Mouse (Mus musculus): Measurements from ENCODE around the gene Wipf2.

The Wipf2 gene

GRCm38 (mm10) chr11:98854116-98854515, 9.3 kb upstream of the Wipf2 start:
- no peak for DNase-seq (ENCODE audit: low spot score in 2 of 2)

GRCm38 (mm10) chr11:98854659-98855058, 8.8 kb upstream of the Wipf2 start:
- no peak for DNase-seq (ENCODE audit: low spot score in 2 of 2)

DNA sequence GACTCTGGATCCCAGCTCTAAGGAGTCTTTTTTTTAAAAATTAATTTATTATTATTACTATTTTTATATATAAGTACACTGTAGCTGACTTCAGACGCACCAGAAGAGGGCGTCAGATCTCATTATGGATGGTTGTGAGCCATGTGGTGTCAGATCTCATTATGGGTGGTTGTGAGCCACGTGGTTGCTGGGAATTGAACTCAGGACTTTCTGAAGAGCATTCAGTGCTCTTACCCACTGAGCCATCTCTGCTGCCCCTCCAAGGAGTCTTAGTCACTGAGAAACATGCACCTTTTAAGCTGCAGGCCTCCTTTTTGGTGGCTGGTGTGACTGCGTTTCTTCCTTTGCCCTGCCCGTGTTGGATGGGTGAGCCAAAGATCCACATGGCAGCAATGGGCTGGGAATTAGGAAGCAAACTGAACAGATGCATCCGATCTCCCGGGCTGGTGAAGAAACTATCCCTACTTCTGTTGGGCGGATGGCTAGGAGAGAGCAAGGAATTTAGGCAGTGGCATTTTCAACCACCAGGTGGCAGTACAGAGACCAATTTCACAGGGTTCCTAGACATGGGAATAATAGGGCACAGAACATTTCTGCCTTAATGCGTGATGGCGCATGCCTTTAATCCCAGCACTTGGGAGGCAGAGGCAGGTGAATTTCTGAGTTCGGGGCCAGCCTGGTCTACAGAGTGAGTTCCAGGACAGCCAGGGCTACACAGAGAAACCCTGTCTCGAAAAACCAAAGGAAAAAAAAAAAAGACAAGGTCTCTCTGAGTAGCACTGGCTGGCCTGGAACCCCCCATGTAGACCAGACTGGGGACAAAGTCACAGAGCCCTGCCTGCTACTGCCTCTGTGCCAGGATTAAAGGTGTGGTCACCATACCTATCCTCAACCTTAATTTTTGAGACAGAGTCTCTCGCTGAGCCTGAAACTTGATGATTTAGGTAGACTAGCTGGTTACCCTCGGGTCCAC, 4.4 kb upstream of the Wipf2 start:
- DNase-seq (ENCODE audit: low spot score in 2 of 2) = peak; percentile 88 to 91

DNA sequence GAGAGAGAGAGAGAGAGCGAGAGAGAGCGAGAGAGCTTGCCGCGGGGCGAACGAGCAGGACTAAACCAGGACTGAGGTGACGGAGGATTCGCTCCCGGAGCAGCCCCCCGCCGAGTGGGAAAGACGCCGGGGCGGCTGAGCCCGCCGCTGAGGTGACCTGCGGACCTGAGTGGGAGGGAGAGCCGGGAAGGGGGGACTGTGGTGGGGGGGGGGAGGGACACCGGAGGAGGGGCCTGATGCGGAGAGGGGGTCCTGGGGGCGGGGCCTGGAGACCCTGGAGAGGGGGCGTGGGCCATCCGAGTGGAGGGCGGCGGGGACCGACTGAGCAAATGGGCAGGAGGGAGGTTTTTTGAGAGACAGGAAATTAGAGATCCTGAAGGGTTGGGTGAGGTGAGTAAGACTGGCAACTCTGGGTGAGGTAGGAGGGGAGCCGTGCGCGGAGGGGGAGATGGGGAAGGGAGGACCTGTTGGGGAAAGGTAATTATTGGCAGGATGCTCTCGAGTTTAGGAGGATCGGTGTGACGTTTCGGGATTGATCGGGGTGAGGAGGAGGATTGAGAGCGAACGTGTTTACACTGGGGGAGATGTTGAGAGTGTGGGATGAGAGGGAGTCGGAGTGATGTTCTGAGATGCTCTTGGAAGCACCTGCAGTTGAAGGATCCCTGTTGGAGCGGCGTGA, 452 bp downstream of the Wipf2 start:
- DNase-seq (ENCODE audit: low spot score in 2 of 2) = peak; percentile 79 to 82

GRCm38 (mm10) chr11:98867293-98867692, 3.9 kb downstream of the Wipf2 start:
- DNase-seq (ENCODE audit: low spot score in 2 of 2) = peak; percentile 63 to 68

DNA sequence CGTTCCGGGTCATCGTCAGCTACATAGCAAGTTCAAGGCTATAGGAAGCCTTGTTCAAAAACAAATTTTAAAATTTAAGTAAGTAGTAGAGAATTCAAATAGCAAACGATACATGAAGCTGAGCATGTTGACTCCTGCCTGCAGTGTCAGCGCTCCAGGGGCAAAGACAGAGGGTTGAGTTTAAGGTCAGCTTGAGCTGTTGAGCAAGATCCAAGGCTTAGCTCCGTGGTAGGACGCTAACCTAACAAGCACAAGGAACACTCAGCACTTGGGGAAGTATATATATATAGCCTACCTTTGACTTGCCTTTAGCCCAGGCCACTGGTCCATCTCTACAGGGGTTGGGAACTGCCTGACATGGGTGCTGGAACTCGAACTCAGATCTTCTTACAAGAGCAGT, 6.5 kb downstream of the Wipf2 start:
- DNase-seq (ENCODE audit: low spot score in 2 of 2) = no peak

DNA sequence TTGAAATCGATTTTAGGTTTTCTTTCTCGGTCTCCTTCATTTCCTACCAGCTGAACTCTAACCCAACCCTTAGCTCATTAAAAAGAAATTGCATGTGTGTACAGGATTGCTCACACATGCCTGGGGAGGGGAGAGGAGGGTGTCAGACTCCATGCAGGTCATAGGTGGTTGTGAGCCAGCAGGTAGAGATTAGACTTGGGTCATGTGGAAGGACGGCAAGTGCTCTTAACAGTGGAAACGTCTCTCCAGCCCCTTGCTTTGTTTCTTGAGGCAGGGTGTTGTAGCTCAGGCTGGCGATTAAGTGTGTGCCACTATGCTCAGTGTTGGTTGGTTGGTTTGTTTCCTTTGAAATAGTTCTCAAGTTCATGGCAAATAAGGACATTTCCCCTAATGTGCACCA, 7.4 kb downstream of the Wipf2 start:
- no peak for DNase-seq (ENCODE audit: low spot score in 2 of 2)

DNA sequence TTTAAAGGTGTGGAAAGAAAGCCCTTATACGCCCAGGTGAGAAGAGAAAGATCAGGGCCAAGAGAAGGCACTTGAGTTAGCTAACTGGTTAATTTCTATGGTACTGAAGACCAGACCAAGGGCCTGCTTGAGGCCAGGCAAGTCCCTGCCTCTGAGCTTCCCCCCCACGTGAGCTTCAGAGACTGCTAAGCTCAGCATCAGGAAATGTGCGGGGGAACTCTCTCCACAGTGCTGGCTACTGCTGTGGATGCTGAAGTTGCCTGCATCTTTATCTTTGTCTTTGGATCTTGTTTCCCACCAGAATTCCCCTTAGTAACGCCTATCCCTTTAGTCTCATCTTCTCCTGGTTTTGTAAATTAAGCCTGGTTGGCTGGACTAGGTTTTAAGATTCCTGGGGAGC, 8.0 kb downstream of the Wipf2 start:
- no peak for DNase-seq (ENCODE audit: low spot score in 2 of 2)

DNA sequence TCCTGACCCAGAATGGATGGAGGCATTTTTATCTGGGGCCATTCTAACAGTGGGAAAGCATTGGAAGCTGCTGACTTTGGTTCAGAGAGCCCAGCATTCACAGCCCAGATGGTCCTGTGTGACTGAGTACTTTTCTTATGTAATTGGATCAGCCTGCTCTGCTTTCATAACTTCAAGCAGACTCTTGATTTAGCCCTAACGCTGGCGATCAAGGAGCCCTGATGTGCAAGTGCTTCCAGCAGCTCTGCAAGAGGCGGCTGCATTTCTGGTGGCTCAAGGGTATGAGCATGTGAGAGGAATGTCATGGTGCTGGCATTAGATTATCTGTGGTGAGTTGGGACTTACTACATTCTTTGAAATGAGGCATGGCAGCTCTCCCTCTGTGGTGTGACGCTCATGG, 8.6 kb downstream of the Wipf2 start:
- peak; percentile 60 to 78 for DNase-seq (ENCODE audit: low spot score in 2 of 2)

DNA sequence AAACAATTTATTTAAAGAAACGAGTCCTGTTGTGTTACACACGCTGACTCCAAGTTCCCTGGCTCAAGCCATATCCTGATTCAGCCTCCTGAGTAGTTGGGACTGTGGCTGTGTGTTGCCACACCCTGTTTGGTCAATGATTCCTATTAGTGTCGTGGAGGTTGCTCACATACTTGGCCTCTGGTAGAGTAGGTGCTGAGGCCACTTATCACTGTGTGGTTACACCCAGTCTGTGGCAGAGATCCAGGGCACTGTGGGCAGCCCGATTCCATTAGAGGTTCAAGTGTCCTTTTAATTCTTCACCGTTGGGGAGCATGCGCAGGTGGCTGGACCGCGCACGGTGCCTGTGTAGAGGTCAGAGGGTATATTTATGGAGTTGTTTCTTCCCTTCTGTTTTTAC, 10.5 kb downstream of the Wipf2 start:
- no peak for DNase-seq (ENCODE audit: low spot score in 2 of 2)

- DNase-seq (ENCODE audit: low spot score in 2 of 2) = no peak
Measured at GRCm38 (mm10) chr11:98877001-98877400, 13.6 kb downstream of the Wipf2 start.

DNA sequence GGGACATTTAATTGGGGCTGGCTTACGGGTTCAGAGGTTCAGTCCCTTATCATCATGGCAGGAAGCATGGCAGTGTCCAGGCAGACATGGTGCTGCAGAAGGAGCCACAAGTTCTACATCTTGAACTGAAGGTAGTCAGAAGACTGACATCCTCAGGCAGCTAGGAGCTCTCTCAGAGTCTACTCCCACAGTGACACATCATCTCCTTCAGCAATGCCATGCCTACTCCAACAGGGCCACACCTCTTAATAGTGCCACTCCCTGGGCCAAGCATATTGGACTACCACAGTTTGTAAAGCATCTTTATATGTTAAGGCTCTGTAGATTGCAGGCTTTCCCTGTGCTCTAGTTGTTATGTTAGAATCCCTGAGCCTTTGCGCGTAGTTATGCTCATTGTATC, 24.3 kb downstream of the Wipf2 start:
- DNase-seq (ENCODE audit: low spot score in 2 of 2) = no peak

DNA sequence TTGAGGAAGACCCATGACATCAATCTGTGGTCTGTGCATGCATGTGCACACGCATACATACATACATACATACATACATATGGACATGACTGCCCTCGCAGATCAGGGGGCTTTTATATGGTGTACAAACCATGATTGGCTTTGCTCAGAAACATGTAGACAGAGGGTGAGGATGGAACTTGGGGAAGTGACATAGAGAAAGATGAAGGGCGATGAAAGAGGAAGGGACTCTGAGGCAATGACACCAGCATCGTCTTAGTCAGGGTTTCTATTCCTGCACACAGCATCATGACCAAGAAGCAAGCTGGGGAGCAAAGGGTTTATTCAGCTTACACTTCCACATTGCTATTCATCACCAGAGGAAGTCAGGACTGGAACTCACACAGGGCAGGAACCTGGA, 25.6 kb downstream of the Wipf2 start:
- DNase-seq (ENCODE audit: low spot score in 2 of 2) = no peak

- no peak for DNase-seq (ENCODE audit: low spot score in 2 of 2)
Measured at GRCm38 (mm10) chr11:98889977-98890376, 26.5 kb downstream of the Wipf2 start.

DNA sequence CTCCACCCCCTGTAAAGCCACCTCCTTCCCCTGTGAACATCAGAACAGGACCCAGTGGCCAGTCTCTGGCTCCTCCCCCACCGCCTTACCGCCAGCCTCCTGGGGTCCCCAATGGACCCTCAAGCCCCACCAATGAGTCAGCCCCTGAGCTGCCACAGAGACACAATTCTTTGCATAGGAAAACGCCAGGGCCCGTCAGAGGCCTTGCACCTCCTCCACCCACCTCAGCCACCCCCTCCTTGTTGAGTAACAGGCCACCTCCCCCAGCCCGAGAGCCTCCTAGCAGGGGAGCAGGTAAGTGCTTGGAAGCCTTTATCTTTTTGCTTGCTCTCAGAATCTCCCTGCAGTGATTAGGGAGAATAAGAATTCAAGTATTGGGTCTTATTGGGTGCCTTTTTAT, 29.0 kb downstream of the Wipf2 start:
- no peak for DNase-seq (ENCODE audit: low spot score in 2 of 2)

GRCm38 (mm10) chr11:98900529-98901125, 37.2 kb downstream of the Wipf2 start:
- no peak for DNase-seq (ENCODE audit: low spot score in 2 of 2)

GRCm38 (mm10) chr11:98902621-98903245, 39.3 kb downstream of the Wipf2 start:
- no peak for DNase-seq (ENCODE audit: low spot score in 2 of 2)

GRCm38 (mm10) chr11:98904577-98904976, 41.1 kb downstream of the Wipf2 start:
- DNase-seq (ENCODE audit: low spot score in 2 of 2) = no peak

GRCm38 (mm10) chr11:98905033-98905432, 41.6 kb downstream of the Wipf2 start:
- DNase-seq (ENCODE audit: low spot score in 2 of 2) = no peak

DNA sequence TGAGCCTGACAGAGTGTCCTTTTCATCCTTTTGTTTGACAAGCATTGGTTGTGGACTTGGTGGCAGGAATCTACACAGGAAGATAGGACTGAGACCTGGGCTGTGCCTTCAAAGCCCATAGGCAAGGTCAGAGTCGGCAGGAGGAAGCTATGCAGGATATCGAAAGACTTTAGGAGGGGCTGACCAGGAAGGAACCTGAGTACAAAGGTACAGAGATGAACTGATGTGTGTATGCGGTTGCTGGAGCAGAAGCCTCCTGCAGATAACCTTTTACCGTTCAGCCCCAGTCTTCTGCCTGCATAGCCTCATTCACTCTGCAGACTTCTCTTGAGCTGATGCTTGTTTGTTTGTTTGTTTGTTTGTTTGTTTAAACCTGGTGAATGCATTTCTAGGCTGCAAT, 42.1 kb downstream of the Wipf2 start:
- DNase-seq (ENCODE audit: low spot score in 2 of 2) = no peak

GRCm38 (mm10) chr11:98907063-98907436, 43.6 kb downstream of the Wipf2 start:
- no peak for DNase-seq (ENCODE audit: low spot score in 2 of 2)

Data from right cerebral cortex, postnatal 10 days (tissue).